Comparison of ENCODE assay signal across 10 mouse cellular contexts in the genomic region with DNA sequence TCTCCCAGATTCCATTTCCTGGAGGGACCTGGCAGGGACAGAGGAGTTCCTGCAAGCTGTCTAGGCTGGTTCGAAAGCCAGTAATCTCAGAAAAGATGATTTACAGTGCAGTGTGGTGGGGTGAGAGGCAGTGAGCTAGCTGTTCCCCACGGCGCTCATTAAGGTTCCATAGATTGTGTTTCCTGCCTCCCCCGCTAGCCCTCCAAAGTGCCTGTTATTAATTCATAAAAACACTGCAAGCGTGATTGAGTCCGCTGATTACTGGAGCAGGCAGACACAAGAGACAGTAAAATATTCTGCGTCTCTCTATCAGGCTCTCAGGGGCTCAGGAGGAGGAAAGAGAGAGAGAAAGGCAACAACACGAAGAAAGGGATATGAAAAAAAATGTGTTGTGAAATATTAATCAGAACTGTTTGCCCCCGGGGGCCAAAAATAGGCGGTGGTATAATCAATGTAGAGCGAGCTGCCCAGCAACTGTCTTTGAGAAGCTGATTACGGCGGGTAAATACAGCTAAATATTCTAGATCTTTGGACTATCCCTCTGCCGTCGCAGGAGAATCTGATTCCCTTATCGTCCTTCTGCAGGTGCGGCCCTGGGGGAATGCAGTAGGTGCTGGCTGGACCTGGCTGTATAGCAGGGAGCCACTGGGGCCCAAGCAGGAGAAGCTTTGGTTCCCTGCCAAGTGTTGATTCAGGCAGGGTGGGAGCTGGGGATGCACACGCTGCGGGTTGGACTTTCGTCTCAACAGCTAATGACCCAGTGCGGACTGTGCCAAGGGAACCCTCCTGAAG.
A peak's percentile ranks its signal among the peaks of the same experiment; 100 is the strongest.
DNase-seq lines count a peak whose midpoint lies in the region; ATAC-seq lines count a peak whose summit lies in the region.
"Had no signal": no experiment of that assay in that cellular context is flagged by ENCODE, and none has a peak within 500 bp of the region (broad histone marks: within the 10 kb centered on the region; RNA-seq: fewer than 3 reads in every experiment).

No protein-coding gene starts in this region.

- peak overlapping the region; percentile 46; the same call in 1 of the 2 replicates for H3K27ac ChIP-seq in neural tube, embryonic 12.5 days
- peak overlapping the region; percentile 82 for H3K27ac ChIP-seq in intestine, embryonic 16.5 days (ENCODE audit: low read length)
- H3K27ac ChIP-seq in midbrain, embryonic 12.5 days (replicated peaks), result peak overlapping the region; percentile 73

- no peaks in the 10 kb centered on the region for H3K27me3 ChIP-seq in neural tube, embryonic 12.5 days (replicated peaks)
- H3K27me3 ChIP-seq in intestine, embryonic 16.5 days (replicated peaks; ENCODE audit: control insufficient read depth, insufficient read depth, low read length), result no peaks in the 10 kb centered on the region
- H3K27me3 ChIP-seq in midbrain, embryonic 12.5 days, result peaks cover 9% of the 10 kb centered on the region; the same call in 1 of the 2 replicates

- H3K4me3 ChIP-seq in neural tube, embryonic 12.5 days, result no peak overlapping the region
- H3K4me3 ChIP-seq in intestine, embryonic 16.5 days (ENCODE audit: low read length), result no peak overlapping the region
- no peak overlapping the region for H3K4me3 ChIP-seq in midbrain, embryonic 12.5 days

- intact Hi-C loops in heart, postnatal 14 days (cut with DNase I), result no loop called here

- H3K36me3 ChIP-seq in neural tube, embryonic 12.5 days, result no peaks in the 10 kb centered on the region
- no peaks in the 10 kb centered on the region for H3K36me3 ChIP-seq in intestine, embryonic 16.5 days (ENCODE audit: control insufficient read depth, insufficient read depth, low read length)
- H3K36me3 ChIP-seq in midbrain, embryonic 12.5 days, result no peaks in the 10 kb centered on the region

- no peak overlapping the region; the same call in 1 of the 2 replicates for H3K4me2 ChIP-seq in neural tube, embryonic 12.5 days (replicated peaks)
- H3K4me2 ChIP-seq in intestine, embryonic 16.5 days (ENCODE audit: low read depth, low read length), result peak overlapping the region; percentile 15
- no peak overlapping the region for H3K4me2 ChIP-seq in midbrain, embryonic 12.5 days (replicated peaks)

- peak; percentile 53 for ATAC-seq in neural tube, embryonic 12.5 days (ENCODE audit: low FRiP score, low read depth)
- ATAC-seq in intestine, embryonic 16.5 days, result peak; percentile 97
- no peak for ATAC-seq in midbrain, embryonic 12.5 days (ENCODE audit: low FRiP score, low read depth)

- DNase-seq in neural tube, embryonic 10.5 days (ENCODE audit: extremely low spot score, low spot score), result no peak
- no peak for DNase-seq in testis, postnatal 14 days (ENCODE audit: low spot score)
- no peak for DNase-seq in cerebellum, adult 9-11 months
- no peak for DNase-seq in heart, postnatal 14 days
- DNase-seq in spleen, adult 12 weeks (ENCODE audit: low spot score), result no peak
- DNase-seq: heart, adult 18-20 months; lung, adult 18-20 months had no signal

- H3K9ac ChIP-seq in neural tube, embryonic 12.5 days, result no peak overlapping the region
- H3K9ac ChIP-seq in intestine, embryonic 16.5 days (ENCODE audit: low read depth, low read length), result 0 out of 2 replicates have a peak overlapping the region, but pooled peaks have one; percentile 11
- H3K9ac ChIP-seq in midbrain, embryonic 12.5 days (replicated peaks), result no peak overlapping the region

- H3K9me3 ChIP-seq in neural tube, embryonic 12.5 days, result no peaks in the 10 kb centered on the region
- no peaks in the 10 kb centered on the region for H3K9me3 ChIP-seq in intestine, embryonic 16.5 days (ENCODE audit: control insufficient read depth, low read length)
- H3K9me3 ChIP-seq in midbrain, embryonic 12.5 days, result no peaks in the 10 kb centered on the region

- WGBS in neural tube, embryonic 12.5 days, result 70% methylated on average over 21 of the region's 21 CpGs
- 36% methylated on average over 21 of the region's 21 CpGs for WGBS in intestine, embryonic 16.5 days
- WGBS in midbrain, embryonic 12.5 days, result 76% methylated on average over 21 of the region's 21 CpGs

- peaks cover 14% of the 10 kb centered on the region for H3K4me1 ChIP-seq in neural tube, embryonic 12.5 days
- H3K4me1 ChIP-seq in intestine, embryonic 16.5 days (ENCODE audit: control insufficient read depth, insufficient read depth, low read length), result peaks cover 6% of the 10 kb centered on the region
- H3K4me1 ChIP-seq in midbrain, embryonic 12.5 days, result peaks cover 20% of the 10 kb centered on the region
